Mouse (Mus musculus) lung, postnatal 0 days (tissue): ENCODE data around the gene Hist1h3g.

Experiments used
- CTCF ChIP-seq: IDR thresholded peaks from 2 replicates; pipeline ENCODE4 v1.5.1; 2016; ENCODE audit warnings: antibody characterized with exemption, mild to moderate bottlenecking
- EP300 ChIP-seq: IDR thresholded peaks from 2 replicates; pipeline ENCODE4 v1.6.1; 2016; ENCODE audit warnings: antibody characterized with exemption, mild to moderate bottlenecking, control low read depth

DNA sequence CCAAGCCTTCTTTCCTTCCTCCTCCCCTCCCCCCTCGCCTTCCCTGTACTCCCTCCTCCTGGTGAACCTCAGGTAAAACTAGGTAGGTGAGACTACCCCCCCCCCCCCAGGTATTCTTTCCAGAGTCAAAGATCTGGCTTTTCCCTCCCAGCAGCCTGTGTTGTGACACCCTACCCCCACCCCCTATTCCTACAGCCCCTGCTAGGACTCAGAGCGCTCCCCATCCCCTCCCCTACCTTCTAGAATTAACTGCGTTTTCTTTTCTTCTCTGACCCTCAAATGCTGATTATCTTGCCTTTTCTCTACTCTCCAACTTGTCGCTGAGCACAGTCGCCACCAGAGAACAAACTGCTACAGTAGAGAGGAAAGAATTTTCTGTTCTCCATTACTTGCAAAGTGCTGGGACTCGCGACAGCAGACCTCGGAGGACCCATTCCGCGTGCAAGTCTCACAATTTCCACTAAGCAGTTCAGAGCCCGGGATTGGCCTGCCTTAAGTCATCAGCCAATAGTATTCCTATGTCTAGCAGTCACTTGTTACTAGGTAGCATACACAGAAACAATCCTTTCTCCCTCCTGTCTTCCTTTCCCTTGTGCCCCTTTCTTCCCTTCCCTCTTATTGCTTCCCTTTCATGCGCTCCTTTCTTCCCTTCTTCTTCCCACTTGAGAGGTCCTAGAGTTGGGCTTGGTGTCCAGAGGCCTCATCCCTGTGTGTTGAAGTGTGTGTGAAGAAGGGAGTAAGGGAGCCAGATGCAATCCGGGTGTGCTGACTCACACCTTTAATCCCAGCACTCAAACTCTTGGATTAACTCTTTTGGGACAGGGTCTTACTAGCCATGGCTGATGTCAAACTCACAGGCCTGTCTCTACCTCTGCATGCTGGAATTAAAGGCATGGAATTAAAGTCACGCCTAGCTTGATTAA lies 46.6 kb upstream of the Hist1h3g start, which contains the start of gene Btn2a2:
- no peak for TF ChIP-seq CTCF
- TF ChIP-seq EP300: no peak
